Mouse (Mus musculus) liver, postnatal 0 days (tissue): ENCODE results near the gene Nsun2. TPM values are rescaled to one million over a fixed set of nuclear protein-coding genes. Genes with fewer than 3 reads are reported as not detected.

Source experiments
- ATAC-seq: fragments of 200-750 bp; cut with Nextera tagmentation; 2 replicates; pipeline ENCODE4 v1.8.0; 2017; ENCODE audit warnings: mild to moderate bottlenecking, moderate library complexity
- DNase-seq: peaks from one replicate; pipeline ENCODE4 v3.0.0-alpha.2; 2016
- H3K27ac ChIP-seq: fragments of 300-500 bp; sonication (generic); 2 replicates; pipeline ENCODE4 v1.5.1; 2014; ENCODE audit warnings: antibody characterized with exemption, moderate library complexity, mild to moderate bottlenecking, low read depth
- H3K27me3 ChIP-seq: fragments of 300-500 bp; sonication (generic); 2 replicates; pipeline ENCODE4 v1.6.1; 2014; ENCODE audit warnings: low read length, control low read depth, mixed read lengths; ENCODE audit not compliant: insufficient read depth
- H3K36me3 ChIP-seq: fragments of 300-500 bp; sonication (generic); replicated peaks from 2 replicates; pipeline ENCODE4 v1.6.1; 2014; ENCODE audit warnings: mild to moderate bottlenecking, control low read depth, low read length, moderate library complexity, mixed read lengths; ENCODE audit not compliant: insufficient read depth
- H3K4me1 ChIP-seq: fragments of 300-500 bp; sonication (generic); 2 replicates; pipeline ENCODE4 v1.6.1; 2014; ENCODE audit warnings: antibody characterized with exemption, mild to moderate bottlenecking, control low read depth; ENCODE audit not compliant: insufficient read depth
- H3K4me2 ChIP-seq: fragments of 300-500 bp; sonication (generic); 2 replicates; pipeline ENCODE4 v1.6.1; 2014; ENCODE audit warnings: low read depth, mild to moderate bottlenecking, low read length, moderate library complexity, mixed read lengths
- H3K4me3 ChIP-seq: fragments of 300-500 bp; sonication (generic); 2 replicates; pipeline ENCODE4 v1.5.1; 2014; ENCODE audit warnings: low read depth, low read length
- H3K9ac ChIP-seq: fragments of 300-500 bp; sonication (generic); replicated peaks from 2 replicates; pipeline ENCODE4 v1.6.1; 2014; ENCODE audit warnings: mild to moderate bottlenecking, moderate library complexity
- H3K9me3 ChIP-seq: fragments of 300-500 bp; sonication (generic); 2 replicates; pipeline ENCODE4 v1.6.1; 2016; ENCODE audit warnings: mild to moderate bottlenecking, control low read depth, low read length, mixed read lengths
- CTCF ChIP-seq: sonication (generic); IDR thresholded peaks from 2 replicates; pipeline ENCODE4 v1.5.1; 2016; ENCODE audit warnings: antibody characterized with exemption, low read depth
- EP300 ChIP-seq: IDR thresholded peaks from 2 replicates; pipeline ENCODE4 v1.6.1; 2016; ENCODE audit warnings: antibody characterized with exemption, low read depth, mild to moderate bottlenecking
- WGBS: fragments of 180-500 bp; shearing (Covaris S2); extraction: QIAGEN DNeasy Blood & Tissue Kit; methylation state at CpG from one replicate; pipeline ENCODE4 v1.1.7; 2014; ENCODE audit not compliant: insufficient replicate concordance; 5-methylcytosine and 5-hydroxymethylcytosine counted together
- polyA plus RNA-seq: library from polyadenylated mRNA; unstranded; fragments of >200 nt; fragmentation: Nextera tagmentation; extraction: Ambion mirVana; gene quantifications from 2 replicates; pipeline ENCODE4 v1.2.1, GENCODE M21; 2015

The Nsun2 gene
- polyA plus RNA-seq, 1 experiment from 2014 or later, result 47.5 TPM

GRCm38 (mm10) chr13:69507666-69508065 is 25.9 kb upstream of the Nsun2 start:
- no peak overlapping the region for H3K9ac ChIP-seq
- H3K9me3 ChIP-seq, result no peaks in the 10 kb centered on the region
- ATAC-seq, result no peak
- H3K4me2 ChIP-seq, result no peak overlapping the region
- no peak for DNase-seq
- no peaks in the 10 kb centered on the region for H3K27me3 ChIP-seq
- H3K4me3 ChIP-seq, result no peak overlapping the region
- H3K27ac ChIP-seq, result no peak overlapping the region
- peaks cover 3% of the 10 kb centered on the region for H3K4me1 ChIP-seq
- TF ChIP-seq CTCF (no peak), EP300 (no peak)
- WGBS, result 89% methylated on average over 3 of the region's 3 CpGs
- peaks cover 79% of the 10 kb centered on the region for H3K36me3 ChIP-seq

- H3K4me3 ChIP-seq, result no peak overlapping the region
- H3K27ac ChIP-seq, result no peak overlapping the region
- H3K9me3 ChIP-seq, result no peaks in the 10 kb centered on the region
- ATAC-seq (peak; percentile 49), DNase-seq (no peak)
- no peak overlapping the region for H3K4me2 ChIP-seq
- no peak overlapping the region for H3K9ac ChIP-seq
- H3K27me3 ChIP-seq, result no peaks in the 10 kb centered on the region
- H3K4me1 ChIP-seq, result peaks cover 2% of the 10 kb centered on the region; the same call in 1 of the 2 replicates
- peaks cover 66% of the 10 kb centered on the region for H3K36me3 ChIP-seq
- WGBS, result 63% methylated on average over 9 of the region's 9 CpGs
- TF ChIP-seq CTCF (peak; percentile 69), EP300 (no peak)
Observed at GRCm38 (mm10) chr13:69509391-69510244, 23.9 kb upstream of the Nsun2 start.

GRCm38 (mm10) chr13:69515091-69515490 is 18.5 kb upstream of the Nsun2 start:
- no peak overlapping the region for H3K9ac ChIP-seq
- H3K9me3 ChIP-seq, result no peaks in the 10 kb centered on the region
- H3K4me1 ChIP-seq, result peaks cover 2% of the 10 kb centered on the region; the same call in 1 of the 2 replicates
- peaks cover 29% of the 10 kb centered on the region for H3K36me3 ChIP-seq
- no peak overlapping the region for H3K27ac ChIP-seq
- H3K27me3 ChIP-seq, result no peaks in the 10 kb centered on the region
- WGBS, result 89% methylated on average over 3 of the region's 3 CpGs
- TF ChIP-seq CTCF (no peak), EP300 (no peak)
- no peak overlapping the region for H3K4me2 ChIP-seq
- no peak for DNase-seq
- no peak for ATAC-seq
- H3K4me3 ChIP-seq, result no peak overlapping the region

DNA sequence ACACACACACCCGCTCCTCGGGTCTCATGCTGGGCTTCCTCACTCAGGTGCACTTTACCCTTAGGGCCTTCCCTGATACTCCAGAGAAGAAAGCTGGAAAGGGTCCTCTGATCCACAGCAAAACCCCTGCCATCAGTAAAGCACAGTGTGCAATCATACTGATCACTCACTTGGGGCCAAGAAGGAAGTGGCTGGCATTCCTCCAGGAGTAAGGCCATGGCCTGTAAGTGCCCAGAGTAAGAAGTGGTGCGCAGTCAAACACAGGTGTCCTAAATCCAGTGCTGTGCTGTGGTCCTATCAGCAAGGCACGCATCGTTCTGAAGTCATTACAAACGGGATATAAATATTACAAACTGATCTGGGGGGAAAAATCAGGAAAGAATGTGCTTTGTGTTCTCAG is 16.1 kb upstream of the Nsun2 start:
- DNase-seq (no peak), ATAC-seq (no peak)
- Histone ChIP-seq H3K9me3 (no peaks in the 10 kb centered on the region), H3K4me3 (no peak overlapping the region), H3K4me1 (peaks cover 14% of the 10 kb centered on the region), H3K27ac (no peak overlapping the region), H3K27me3 (no peaks in the 10 kb centered on the region), H3K9ac (no peak overlapping the region), H3K4me2 (no peak overlapping the region), H3K36me3 (peaks cover 10% of the 10 kb centered on the region)
- WGBS, result 82% methylated on average over 6 of the region's 6 CpGs
- no peak for TF ChIP-seq CTCF
- TF ChIP-seq EP300, result no peak

GRCm38 (mm10) chr13:69519137-69519536 is 14.4 kb upstream of the Nsun2 start:
- no peak for DNase-seq
- Histone ChIP-seq H3K4me2 (no peak overlapping the region), H3K4me1 (peaks cover 29% of the 10 kb centered on the region), H3K27ac (no peak overlapping the region), H3K36me3 (peaks cover 3% of the 10 kb centered on the region; the same call in 1 of the 2 replicates), H3K27me3 (no peaks in the 10 kb centered on the region), H3K9me3 (no peaks in the 10 kb centered on the region), H3K4me3 (no peak overlapping the region), H3K9ac (no peak overlapping the region)
- TF ChIP-seq CTCF (no peak), EP300 (no peak)
- WGBS, result 71% methylated on average over 6 of the region's 6 CpGs
- ATAC-seq, result no peak

GRCm38 (mm10) chr13:69522161-69522791 is 11.3 kb upstream of the Nsun2 start:
- Histone ChIP-seq H3K4me1 (peaks cover 51% of the 10 kb centered on the region), H3K27me3 (no peaks in the 10 kb centered on the region), H3K27ac (no peak overlapping the region), H3K9ac (no peak overlapping the region), H3K4me3 (no peak overlapping the region), H3K9me3 (no peaks in the 10 kb centered on the region), H3K36me3 (no peaks in the 10 kb centered on the region), H3K4me2 (no peak overlapping the region)
- DNase-seq (no peak), ATAC-seq (no peak)
- no peak for TF ChIP-seq EP300
- TF ChIP-seq CTCF, result no peak
- 92% methylated on average over 1 of the region's 1 CpGs for whole genome bisulfite sequencing
